Mouse (Mus musculus): ENCODE measurements around the gene Ces1c.

GRCm38 (mm10) chr8:93063416-93064117, 67.5 kb downstream of the Ces1c start:
- TF ChIP-seq CTCF (IDR thresholded peaks at IDR 0.05; ENCODE audit: low read depth, low read length) (no peak), POLR2A (IDR thresholded peaks at IDR 0.05; ENCODE audit: borderline replicate concordance, low read depth, low read length) (no peak)
